ENCODE assay signal across 9 mouse cellular contexts in the genomic region with DNA sequence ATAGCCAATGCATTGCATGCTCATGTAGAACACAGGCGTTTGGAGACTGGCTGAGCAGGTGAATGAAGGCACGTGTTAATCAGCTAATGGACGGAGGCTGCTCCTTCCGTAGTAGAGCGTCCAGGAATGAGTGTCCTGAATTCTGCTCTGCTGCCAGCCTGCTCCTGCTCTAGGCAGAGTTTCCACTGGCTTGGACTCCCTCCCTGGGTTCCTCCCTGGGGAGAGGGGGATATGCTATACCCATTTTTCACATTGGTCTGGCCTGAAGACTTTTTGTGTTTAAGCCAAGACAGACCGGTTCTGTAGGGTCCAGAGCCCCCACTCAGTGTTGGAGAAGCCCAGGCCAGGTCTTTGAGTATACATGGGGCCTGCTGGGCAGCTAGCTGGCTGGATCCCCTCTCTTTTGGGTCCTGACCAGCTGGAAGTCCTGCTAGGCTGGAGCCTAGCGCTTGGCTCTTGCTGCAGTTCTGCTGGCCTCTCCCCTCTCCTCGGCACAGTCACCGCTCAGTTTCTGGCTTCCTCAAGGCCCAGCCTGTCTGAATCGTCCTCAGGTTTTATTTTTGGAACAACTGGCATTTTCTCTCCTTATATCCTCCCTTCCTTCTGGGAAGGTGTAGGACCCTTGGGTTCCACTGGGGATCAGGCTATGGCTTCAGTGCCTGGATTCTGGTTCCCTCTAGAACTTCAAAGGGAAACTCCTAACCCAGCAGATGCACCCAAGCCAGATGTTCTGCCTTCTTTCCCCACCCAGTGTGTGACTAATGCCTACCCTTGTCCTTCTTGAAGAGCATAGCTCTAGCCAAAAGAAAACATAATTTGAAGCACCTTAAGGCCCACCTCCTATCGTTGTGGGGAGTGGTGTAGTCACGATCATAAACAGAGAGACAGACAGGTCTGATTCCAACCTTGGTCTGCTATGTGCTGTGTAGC. TPM values are rescaled to one million over a fixed set of nuclear protein-coding genes. Genes with fewer than 3 reads are reported as not detected.
A peak's percentile ranks its signal among the peaks of the same experiment; 100 is the strongest.
DNase-seq lines count a peak whose midpoint lies in the region; ATAC-seq lines count a peak whose summit lies in the region.
"Had no signal": no experiment of that assay in that cellular context is flagged by ENCODE, and none has a peak within 500 bp of the region (broad histone marks: within the 10 kb centered on the region; RNA-seq: fewer than 3 reads in every experiment).

No protein-coding gene starts in this region.

- DNase-seq in heart, postnatal 25 days (ENCODE audit: low spot score) = no peak
- DNase-seq in lung, postnatal 25 days (ENCODE audit: low spot score) = no peak
- DNase-seq in fibroblast of lung, adult 2 months (ENCODE audit: low read depth) = peak; percentile 47
- no peak for DNase-seq in thymus, postnatal 14 days

- peak overlapping the region; percentile 36; the same call in 1 of the 2 replicates for H3K27ac ChIP-seq in heart, embryonic 13.5 days (replicated peaks)
- peak overlapping the region; percentile 84 for H3K27ac ChIP-seq in lung, embryonic 15.5 days
- H3K27ac ChIP-seq in stomach, embryonic 14.5 days (ENCODE audit: low read length) = peak overlapping the region; percentile 84
- no peak overlapping the region for H3K27ac ChIP-seq in liver, embryonic 12.5 days

- H3K4me2 ChIP-seq in heart, embryonic 13.5 days = no peak overlapping the region
- 0 out of 2 replicates have a peak overlapping the region, but pooled peaks have one; percentile 6 for H3K4me2 ChIP-seq in lung, embryonic 15.5 days
- 0 out of 2 replicates have a peak overlapping the region, but pooled peaks have one; percentile 1 for H3K4me2 ChIP-seq in stomach, embryonic 14.5 days (replicated peaks; ENCODE audit: low read depth, low read length)
- H3K4me2 ChIP-seq in liver, embryonic 12.5 days = no peak overlapping the region

- H3K4me1 ChIP-seq in heart, embryonic 13.5 days = peaks cover 66% of the 10 kb centered on the region
- peaks cover 74% of the 10 kb centered on the region for H3K4me1 ChIP-seq in lung, embryonic 15.5 days
- H3K4me1 ChIP-seq in stomach, embryonic 14.5 days (ENCODE audit: control insufficient read depth, insufficient read depth, low read length) = peaks cover 40% of the 10 kb centered on the region
- H3K4me1 ChIP-seq in liver, embryonic 12.5 days = peaks cover 43% of the 10 kb centered on the region

- no peak overlapping the region for H3K4me3 ChIP-seq in heart, embryonic 13.5 days
- H3K4me3 ChIP-seq in lung, embryonic 15.5 days = no peak overlapping the region
- no peak overlapping the region for H3K4me3 ChIP-seq in stomach, embryonic 14.5 days (ENCODE audit: low read depth, low read length)
- no peak overlapping the region for H3K4me3 ChIP-seq in liver, embryonic 12.5 days

- H3K27me3 ChIP-seq in heart, embryonic 13.5 days (replicated peaks) = no peaks in the 10 kb centered on the region
- H3K27me3 ChIP-seq in lung, embryonic 15.5 days = no peaks in the 10 kb centered on the region
- no peaks in the 10 kb centered on the region for H3K27me3 ChIP-seq in stomach, embryonic 14.5 days (ENCODE audit: control insufficient read depth, insufficient read depth, low read length)
- peaks cover 34% of the 10 kb centered on the region; the same call in 1 of the 2 replicates for H3K27me3 ChIP-seq in liver, embryonic 12.5 days (replicated peaks)

- no peaks in the 10 kb centered on the region for H3K9me3 ChIP-seq in heart, embryonic 13.5 days
- no peaks in the 10 kb centered on the region for H3K9me3 ChIP-seq in lung, embryonic 15.5 days
- no peaks in the 10 kb centered on the region for H3K9me3 ChIP-seq in stomach, embryonic 14.5 days (ENCODE audit: control insufficient read depth, low read depth, low read length)
- H3K9me3 ChIP-seq in liver, embryonic 12.5 days (replicated peaks) = no peaks in the 10 kb centered on the region

- H3K9ac ChIP-seq in heart, embryonic 13.5 days = no peak overlapping the region
- H3K9ac ChIP-seq in lung, embryonic 15.5 days = no peak overlapping the region
- no peak overlapping the region for H3K9ac ChIP-seq in stomach, embryonic 14.5 days (replicated peaks; ENCODE audit: low read depth, low read length)
- no peak overlapping the region for H3K9ac ChIP-seq in liver, embryonic 12.5 days

- 71% methylated on average over 12 of the region's 12 CpGs for WGBS in heart, embryonic 13.5 days
- WGBS in lung, embryonic 15.5 days = 64% methylated on average over 12 of the region's 12 CpGs
- 71% methylated on average over 12 of the region's 12 CpGs for WGBS in stomach, embryonic 14.5 days
- 77% methylated on average over 12 of the region's 12 CpGs for WGBS in liver, embryonic 12.5 days (ENCODE audit: insufficient replicate concordance)

- no peak for ATAC-seq in heart, embryonic 13.5 days (ENCODE audit: extremely low read depth, insufficient number of reproducible peaks, low FRiP score, low TSS enrichment)
- no peak for ATAC-seq in lung, embryonic 15.5 days (ENCODE audit: borderline replicate concordance, extremely low read depth, low FRiP score, low TSS enrichment)
- no peak for ATAC-seq in stomach, embryonic 14.5 days (ENCODE audit: insufficient number of reproducible peaks, insufficient read depth, low FRiP score, low read depth)
- no peak for ATAC-seq in liver, embryonic 12.5 days
- ATAC-seq: inflammation-experienced regulatory T-cells, adult 6 months had no signal

- intact Hi-C loops in heart, postnatal 25 days (cut with DNase I) = no loop called here

- no peaks in the 10 kb centered on the region; the same call in 1 of the 2 replicates for H3K36me3 ChIP-seq in heart, embryonic 13.5 days
- no peaks in the 10 kb centered on the region for H3K36me3 ChIP-seq in lung, embryonic 15.5 days
- H3K36me3 ChIP-seq in stomach, embryonic 14.5 days (ENCODE audit: control insufficient read depth, insufficient read depth, low read length) = no peaks in the 10 kb centered on the region
- H3K36me3 ChIP-seq in liver, embryonic 12.5 days = no peaks in the 10 kb centered on the region

RNA-seq across cellular contexts. Expression of gene Creb3l1, which starts 12.6 kb away (rescaled TPM):
- 6.9 and 9.0 TPM in 2 replicates for polyA plus RNA-seq in heart, embryonic 13.5 days (2015; fragmentation: Nextera tagmentation; extraction: Ambion mirVana)
- 1 to 10 TPM; 4.5 to 6.8 TPM for total RNA-seq in heart, postnatal 25 days (2021)
- 11.4 and 11.5 TPM in 2 replicates for polyA plus RNA-seq in lung, embryonic 15.5 days (2015; fragmentation: Nextera tagmentation; extraction: Ambion mirVana)
- 33.2 and 35.2 TPM in 2 replicates for polyA plus RNA-seq in stomach, embryonic 14.5 days (2014; fragmentation: Nextera tagmentation; extraction: Ambion mirVana)
- polyA plus RNA-seq in liver, embryonic 12.5 days (2016; fragmentation: Nextera tagmentation; extraction: Ambion mirVana) = 1.9 and 2.3 TPM in 2 replicates

RNA-seq across cellular contexts. Expression of gene Dgkz, which starts 36.0 kb away (rescaled TPM):
- 37.9 and 43.4 TPM in 2 replicates for polyA plus RNA-seq in heart, embryonic 13.5 days (2015; fragmentation: Nextera tagmentation; extraction: Ambion mirVana)
- 10 to 100 TPM; 37.7 to 46.9 TPM for total RNA-seq in heart, postnatal 25 days (2021)
- polyA plus RNA-seq in lung, embryonic 15.5 days (2015; fragmentation: Nextera tagmentation; extraction: Ambion mirVana) = 52.3 and 54.0 TPM in 2 replicates
- polyA plus RNA-seq in stomach, embryonic 14.5 days (2014; fragmentation: Nextera tagmentation; extraction: Ambion mirVana) = 45.4 and 47.9 TPM in 2 replicates
- polyA plus RNA-seq in liver, embryonic 12.5 days (2016; fragmentation: Nextera tagmentation; extraction: Ambion mirVana) = 46.9 and 48.8 TPM in 2 replicates

Comparison
In these comparisons a context has a peak if more than half of its experiments do, and no peak if none do; other contexts are left out.
1. H3K4me2 ChIP-seq: peak in lung, embryonic 15.5 days (single experiment) and stomach, embryonic 14.5 days (single experiment); none in heart, embryonic 13.5 days (single experiment) and liver, embryonic 12.5 days (single experiment).